Mouse (Mus musculus) lung, embryonic 15.5 days (tissue): ENCODE data around the gene Serpine2. TPM values are rescaled to one million over a fixed set of nuclear protein-coding genes. Genes with fewer than 3 reads are reported as not detected.
A peak's percentile ranks its signal among the peaks of the same experiment; 100 is the strongest.

Source experiments
- ATAC-seq: fragments of 200-750 bp; cut with Nextera tagmentation; 2 replicates; pipeline ENCODE4 v1.8.0; 2017; ENCODE audit warnings: moderate number of reproducible peaks, borderline replicate concordance; ENCODE audit not compliant: low FRiP score, low TSS enrichment; ENCODE audit errors: extremely low read depth
- H3K27ac ChIP-seq: fragments of 300-500 bp; sonication (generic); 2 replicates; pipeline ENCODE4 v1.5.1; 2015; ENCODE audit warnings: moderate library complexity, mild to moderate bottlenecking, inconsistent platforms
- H3K27me3 ChIP-seq: fragments of 300-500 bp; sonication (generic); 2 replicates; pipeline ENCODE4 v1.6.1; 2015; ENCODE audit warnings: inconsistent platforms
- H3K36me3 ChIP-seq: fragments of 300-500 bp; sonication (generic); 2 replicates; pipeline ENCODE4 v1.6.1; 2015; ENCODE audit warnings: inconsistent platforms
- H3K4me1 ChIP-seq: fragments of 300-500 bp; sonication (generic); 2 replicates; pipeline ENCODE4 v1.6.1; 2015; ENCODE audit warnings: inconsistent platforms
- H3K4me2 ChIP-seq: fragments of 300-500 bp; sonication (generic); 2 replicates; pipeline ENCODE4 v1.6.1; 2015; ENCODE audit warnings: inconsistent platforms, mild to moderate bottlenecking, moderate library complexity
- H3K4me3 ChIP-seq: fragments of 300-500 bp; sonication (generic); 2 replicates; pipeline ENCODE4 v1.5.1; 2015; ENCODE audit warnings: mild to moderate bottlenecking, inconsistent platforms
- H3K9ac ChIP-seq: fragments of 300-500 bp; sonication (generic); 2 replicates; pipeline ENCODE4 v1.6.1; 2015; ENCODE audit warnings: inconsistent platforms
- H3K9me3 ChIP-seq: fragments of 300-500 bp; sonication (generic); 2 replicates; pipeline ENCODE4 v1.6.1; 2016; ENCODE audit warnings: inconsistent platforms
- WGBS: fragments of 180-500 bp; shearing (Covaris S2); methylation state at CpG from one replicate; pipeline ENCODE4 v1.1.7; 2015; 5-methylcytosine and 5-hydroxymethylcytosine counted together
- polyA plus RNA-seq: library from polyadenylated mRNA; unstranded; fragments of >200 nt; fragmentation: Nextera tagmentation; extraction: Ambion mirVana; gene quantifications from 2 replicates; pipeline ENCODE4 v1.2.1, GENCODE M21; 2015

Serpine2 gene
- polyA plus RNA-seq, 1 experiment from 2014 or later, result 357 TPM

DNA sequence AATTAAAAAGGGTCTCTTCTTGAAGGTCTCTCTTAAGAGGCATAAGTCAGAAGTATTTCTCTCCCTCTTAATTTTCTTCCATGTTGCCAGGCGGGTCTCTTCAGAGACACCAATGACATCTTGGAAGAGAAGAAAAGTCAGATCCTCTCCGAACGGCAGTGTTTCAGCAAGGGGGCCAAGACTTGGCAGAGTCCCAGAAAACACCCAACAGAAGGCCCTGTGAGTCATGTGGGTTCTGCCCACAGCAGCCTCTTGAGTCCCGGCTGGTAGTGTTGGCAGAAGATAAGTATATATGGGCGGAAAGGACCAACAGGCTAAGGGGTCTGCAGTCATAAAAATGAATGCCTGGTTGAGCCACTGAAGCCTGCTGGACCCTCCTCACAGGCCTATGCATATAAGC is 54.1 kb downstream of the Serpine2 start:
- WGBS, result 33% methylated on average over 5 of the region's 5 CpGs
- no peak overlapping the region for H3K4me3 ChIP-seq
- H3K27me3 ChIP-seq, result no peaks in the 10 kb centered on the region
- H3K4me2 ChIP-seq, result no peak overlapping the region
- no peaks in the 10 kb centered on the region for H3K9me3 ChIP-seq
- peaks cover 4% of the 10 kb centered on the region; the same call in 1 of the 2 replicates for H3K36me3 ChIP-seq
- H3K4me1 ChIP-seq, result peaks cover 9% of the 10 kb centered on the region; the same call in 1 of the 2 replicates
- H3K27ac ChIP-seq, result peak overlapping the region; percentile 3; the same call in 1 of the 2 replicates
- ATAC-seq, result peak; percentile 80
- H3K9ac ChIP-seq, result no peak overlapping the region

DNA sequence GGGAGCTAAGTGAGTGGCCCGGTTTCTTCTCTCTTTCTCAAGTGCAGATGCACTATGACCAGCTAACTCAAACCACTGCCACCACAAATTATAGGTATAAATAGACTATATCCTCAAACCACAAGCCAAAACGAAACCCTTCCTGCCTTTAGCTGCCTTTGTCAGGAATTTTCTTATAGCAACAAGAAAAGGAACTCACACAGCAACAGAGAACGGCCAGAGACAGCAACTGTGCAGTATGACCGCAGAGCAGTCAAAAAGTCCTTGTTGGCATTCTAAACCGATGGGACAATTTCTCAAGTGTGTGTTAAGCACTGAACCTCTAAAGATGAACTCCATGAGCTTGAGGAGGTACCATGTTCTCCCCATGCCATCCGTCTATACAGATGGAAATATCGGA is 57.4 kb downstream of the Serpine2 start:
- H3K36me3 ChIP-seq, result peaks cover 18% of the 10 kb centered on the region
- H3K4me1 ChIP-seq, result peaks cover 9% of the 10 kb centered on the region; the same call in 1 of the 2 replicates
- WGBS, result 88% methylated on average over 7 of the region's 7 CpGs
- H3K27ac ChIP-seq, result no peak overlapping the region
- H3K9ac ChIP-seq, result no peak overlapping the region
- H3K4me2 ChIP-seq, result no peak overlapping the region
- ATAC-seq, result no peak
- H3K9me3 ChIP-seq, result no peaks in the 10 kb centered on the region
- H3K4me3 ChIP-seq, result no peak overlapping the region
- no peaks in the 10 kb centered on the region for H3K27me3 ChIP-seq

- Histone ChIP-seq H3K9ac (no peak overlapping the region), H3K4me3 (no peak overlapping the region), H3K27me3 (no peaks in the 10 kb centered on the region), H3K9me3 (no peaks in the 10 kb centered on the region), H3K36me3 (peaks cover 21% of the 10 kb centered on the region), H3K27ac (no peak overlapping the region), H3K4me1 (peaks cover 9% of the 10 kb centered on the region; the same call in 1 of the 2 replicates), H3K4me2 (no peak overlapping the region)
- WGBS, result 90% methylated on average over 11 of the region's 11 CpGs
- no peak for ATAC-seq
Measured at GRCm38 (mm10) chr1:79802858-79803427, 58.0 kb downstream of the Serpine2 start.

DNA sequence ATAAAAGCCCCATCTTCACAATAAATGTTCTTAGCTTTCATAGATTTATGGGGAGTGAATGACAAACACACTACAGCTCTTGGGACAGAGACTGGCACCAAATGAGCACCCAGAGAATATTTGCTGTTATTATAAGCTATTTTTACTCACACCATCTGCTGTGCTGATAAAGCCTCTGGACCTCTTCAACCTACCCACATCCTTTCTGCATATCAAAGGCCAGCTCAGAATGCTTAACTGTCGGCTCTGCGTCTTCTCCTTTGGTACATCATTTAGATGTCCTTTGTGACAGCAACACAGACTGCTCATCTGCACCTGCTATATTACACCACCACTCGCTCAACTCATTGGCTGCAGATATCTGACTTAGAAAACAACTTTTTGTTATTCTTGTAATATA is 63.9 kb downstream of the Serpine2 start:
- no peaks in the 10 kb centered on the region for H3K4me1 ChIP-seq
- no peak for ATAC-seq
- no peak overlapping the region for H3K4me3 ChIP-seq
- H3K9ac ChIP-seq, result no peak overlapping the region
- no peaks in the 10 kb centered on the region for H3K27me3 ChIP-seq
- WGBS, result 80% methylated on average over 3 of the region's 3 CpGs
- H3K4me2 ChIP-seq, result no peak overlapping the region
- peaks cover 33% of the 10 kb centered on the region for H3K36me3 ChIP-seq
- H3K27ac ChIP-seq, result no peak overlapping the region
- no peaks in the 10 kb centered on the region for H3K9me3 ChIP-seq

- Histone ChIP-seq H3K9ac (no peak overlapping the region), H3K4me1 (peaks cover 6% of the 10 kb centered on the region), H3K9me3 (no peaks in the 10 kb centered on the region), H3K36me3 (peaks cover 15% of the 10 kb centered on the region), H3K27me3 (no peaks in the 10 kb centered on the region), H3K4me3 (no peak overlapping the region), H3K27ac (no peak overlapping the region), H3K4me2 (no peak overlapping the region)
- ATAC-seq, result peak; percentile 50; the same call in 1 of the 2 replicates
- WGBS, result 53% methylated on average over 7 of the region's 7 CpGs
Measured at GRCm38 (mm10) chr1:79786267-79786927, 74.6 kb downstream of the Serpine2 start.

GRCm38 (mm10) chr1:79782433-79782832 is 78.5 kb downstream of the Serpine2 start:
- no peaks in the 10 kb centered on the region for H3K27me3 ChIP-seq
- no peak overlapping the region for H3K27ac ChIP-seq
- H3K9me3 ChIP-seq, result no peaks in the 10 kb centered on the region
- H3K4me3 ChIP-seq, result no peak overlapping the region
- ATAC-seq, result no peak
- no peak overlapping the region for H3K4me2 ChIP-seq
- H3K36me3 ChIP-seq, result peaks cover 42% of the 10 kb centered on the region
- H3K4me1 ChIP-seq, result no peaks in the 10 kb centered on the region
- WGBS, result 81% methylated on average over 3 of the region's 3 CpGs
- no peak overlapping the region for H3K9ac ChIP-seq

DNA sequence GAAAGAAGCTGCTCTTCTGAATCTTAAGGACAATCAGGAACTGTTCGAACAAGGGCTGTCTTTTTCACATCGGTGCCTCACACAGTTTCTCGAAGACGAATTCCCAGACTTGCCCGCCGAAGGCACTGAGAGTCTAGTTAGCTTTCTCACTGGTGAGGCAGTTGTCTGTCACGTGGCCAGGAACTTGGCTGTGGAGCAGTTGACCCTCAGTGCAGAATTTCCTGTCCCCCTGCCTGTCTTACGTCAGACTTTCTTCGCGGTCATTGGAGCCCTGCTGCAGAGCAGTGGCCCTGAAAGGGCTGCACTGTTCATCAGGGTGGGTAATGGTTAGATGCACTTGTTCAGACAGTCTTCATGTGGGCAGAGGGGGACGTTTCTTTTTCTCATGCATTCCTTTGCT is 83.0 kb downstream of the Serpine2 start:
- peaks cover 42% of the 10 kb centered on the region for H3K36me3 ChIP-seq
- H3K4me3 ChIP-seq, result no peak overlapping the region
- H3K9ac ChIP-seq, result no peak overlapping the region
- no peak for ATAC-seq
- H3K4me1 ChIP-seq, result 0 out of 2 replicates have a peak, but pooled peaks cover 3% of the 10 kb centered on the region
- H3K27ac ChIP-seq, result no peak overlapping the region
- no peaks in the 10 kb centered on the region for H3K27me3 ChIP-seq
- no peak overlapping the region for H3K4me2 ChIP-seq
- 79% methylated on average over 11 of the region's 11 CpGs for WGBS
- no peaks in the 10 kb centered on the region for H3K9me3 ChIP-seq

DNA sequence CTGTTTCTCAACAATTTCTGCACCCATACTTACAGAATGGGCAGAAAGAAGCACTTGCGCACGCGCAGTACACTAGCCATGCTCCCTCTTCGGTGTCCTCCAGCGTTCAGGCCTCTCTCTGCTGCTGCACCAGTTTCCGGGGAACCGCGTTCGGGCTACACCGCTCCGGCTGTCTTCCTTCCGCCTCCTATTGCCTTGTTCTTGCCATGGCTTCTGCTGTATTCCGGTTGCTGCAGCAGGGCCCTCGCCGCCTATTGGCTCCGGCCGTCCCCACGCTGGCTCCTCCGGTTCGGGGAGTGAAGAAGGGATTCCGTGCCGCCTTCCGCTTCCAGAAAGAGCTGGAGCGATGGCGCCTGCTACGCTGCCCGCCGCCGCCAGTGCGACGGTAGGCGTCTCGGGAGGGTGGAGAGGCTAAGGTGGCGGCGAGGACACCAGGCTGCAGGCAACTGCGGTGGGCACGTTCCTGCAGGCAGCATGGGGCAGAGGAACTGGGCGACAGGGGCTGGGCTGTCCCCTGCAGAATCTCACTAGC is 85.0 kb downstream of the Serpine2 start, which contains the start of the genes Mrpl44 and Wdfy1:
Mrpl44 (plus strand) TSS at position 92 of the 532 bp plus-strand sequence.
Wdfy1 (minus strand) TSS at position 217 of the 532 bp plus-strand sequence.
- Histone ChIP-seq H3K4me2 (peak within 1 kb of the TSS; percentile 57), H3K9me3 (no peaks in the 10 kb centered on the region), H3K4me1 (0 out of 2 replicates have a peak, but pooled peaks cover 3% of the 10 kb centered on the region), H3K27ac (peak within 1 kb of the TSS; percentile 91), H3K9ac (peak within 1 kb of the TSS; percentile 96), H3K27me3 (no peaks in the 10 kb centered on the region), H3K4me3 (peak within 1 kb of the TSS; percentile 99), H3K36me3 (peaks cover 23% of the 10 kb centered on the region; the same call in 1 of the 2 replicates)
- WGBS, result under 1% methylated on average over 38 of the region's 38 CpGs
- peak; percentile 99 for ATAC-seq

DNA sequence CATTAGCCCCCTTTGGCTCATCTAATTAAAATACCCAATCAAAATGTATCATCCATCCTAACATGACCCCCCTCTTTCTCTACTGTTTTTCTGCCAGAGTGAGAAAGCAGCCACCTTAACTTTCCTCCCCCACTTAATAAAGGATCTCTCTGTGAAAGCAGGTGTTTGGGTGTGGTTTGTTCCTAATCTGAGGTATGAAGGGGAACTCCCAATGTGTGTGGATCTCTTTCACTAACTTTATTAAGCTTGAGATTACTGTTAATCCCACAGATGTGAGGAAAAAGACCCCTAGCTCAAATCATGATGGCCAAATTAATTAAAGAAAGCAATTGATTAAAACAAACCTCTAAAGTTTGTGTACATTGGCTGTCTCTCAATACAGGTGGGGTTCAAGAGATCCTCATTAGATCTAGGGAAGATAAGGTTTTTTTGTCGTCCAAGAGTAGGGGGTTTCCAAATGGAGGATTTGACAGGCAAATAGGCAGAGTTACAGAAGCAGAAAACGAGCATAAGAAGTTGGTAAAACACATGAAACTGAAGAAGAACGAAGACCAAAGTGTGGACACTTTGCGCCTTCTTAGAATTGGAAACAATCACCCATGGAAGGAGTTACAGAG is 86.7 kb downstream of the Serpine2 start:
- Histone ChIP-seq H3K9ac (no peak overlapping the region), H3K9me3 (no peaks in the 10 kb centered on the region), H3K4me2 (no peak overlapping the region), H3K4me1 (0 out of 2 replicates have a peak, but pooled peaks cover 3% of the 10 kb centered on the region), H3K27ac (no peak overlapping the region), H3K4me3 (no peak overlapping the region), H3K36me3 (peaks cover 8% of the 10 kb centered on the region; the same call in 1 of the 2 replicates), H3K27me3 (no peaks in the 10 kb centered on the region)
- ATAC-seq, result no peak
- WGBS, result 69% methylated on average over 4 of the region's 4 CpGs

DNA sequence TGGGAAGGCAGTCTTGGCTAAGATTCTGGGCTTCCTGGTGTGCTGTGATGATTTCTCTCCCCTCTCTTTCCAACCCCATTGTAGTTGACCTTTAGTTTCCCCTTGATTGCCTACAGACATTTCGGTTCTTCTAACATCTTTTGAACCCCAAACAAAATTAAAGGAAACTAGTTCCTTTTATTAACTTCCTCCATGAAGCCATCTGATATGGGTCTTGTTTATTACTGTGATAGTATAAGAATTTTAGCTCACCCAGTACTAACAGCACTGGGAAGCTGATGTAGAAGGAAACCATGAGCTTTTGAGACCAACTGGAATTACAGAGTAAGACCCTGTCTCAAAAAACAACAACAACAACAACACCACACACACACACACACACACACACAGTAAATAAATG is 92.7 kb downstream of the Serpine2 start:
- Histone ChIP-seq H3K36me3 (no peaks in the 10 kb centered on the region), H3K4me3 (no peak overlapping the region), H3K27ac (no peak overlapping the region), H3K4me1 (no peaks in the 10 kb centered on the region), H3K9me3 (no peaks in the 10 kb centered on the region), H3K27me3 (no peaks in the 10 kb centered on the region), H3K9ac (no peak overlapping the region), H3K4me2 (no peak overlapping the region)
- no peak for ATAC-seq
- WGBS, result 52% methylated on average over 1 of the region's 1 CpGs

DNA sequence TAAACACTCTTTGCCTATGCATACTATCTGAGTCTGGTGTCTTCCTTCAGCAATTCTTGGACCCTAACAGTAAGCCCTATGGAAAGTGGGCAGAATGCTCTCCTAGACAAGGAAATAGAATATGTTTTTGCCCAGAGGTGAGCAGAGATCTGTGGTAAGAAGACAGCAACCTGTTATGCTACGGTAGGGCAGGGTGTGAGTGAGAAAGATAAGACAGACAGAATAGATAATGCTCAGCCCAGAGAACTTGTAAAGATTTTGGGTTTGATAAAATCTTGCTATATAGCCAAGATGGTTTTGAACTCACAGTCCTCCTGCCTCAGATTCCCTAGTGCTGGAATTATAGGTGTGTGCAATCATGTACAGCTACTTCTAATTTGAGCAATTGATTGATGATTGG is 96.5 kb downstream of the Serpine2 start:
- no peak overlapping the region for H3K27ac ChIP-seq
- peaks cover 20% of the 10 kb centered on the region for H3K4me1 ChIP-seq
- no peak overlapping the region for H3K9ac ChIP-seq
- no peak overlapping the region for H3K4me3 ChIP-seq
- H3K27me3 ChIP-seq, result no peaks in the 10 kb centered on the region
- WGBS, result 73% methylated on average over 1 of the region's 1 CpGs
- ATAC-seq, result no peak
- H3K4me2 ChIP-seq, result no peak overlapping the region
- no peaks in the 10 kb centered on the region for H3K36me3 ChIP-seq
- no peaks in the 10 kb centered on the region for H3K9me3 ChIP-seq

- H3K36me3 ChIP-seq, result no peaks in the 10 kb centered on the region
- H3K9me3 ChIP-seq, result no peaks in the 10 kb centered on the region
- no peak overlapping the region for H3K9ac ChIP-seq
- H3K27ac ChIP-seq, result no peak overlapping the region
- H3K27me3 ChIP-seq, result no peaks in the 10 kb centered on the region
- H3K4me3 ChIP-seq, result no peak overlapping the region
- no peak overlapping the region for H3K4me2 ChIP-seq
- peaks cover 20% of the 10 kb centered on the region for H3K4me1 ChIP-seq
- no peak for ATAC-seq
- WGBS, result 88% methylated on average over 2 of the region's 2 CpGs
Measured at GRCm38 (mm10) chr1:79764031-79764430, 96.9 kb downstream of the Serpine2 start.
